Comparison of ENCODE assay signal across 20 mouse cellular contexts in the genomic region with DNA sequence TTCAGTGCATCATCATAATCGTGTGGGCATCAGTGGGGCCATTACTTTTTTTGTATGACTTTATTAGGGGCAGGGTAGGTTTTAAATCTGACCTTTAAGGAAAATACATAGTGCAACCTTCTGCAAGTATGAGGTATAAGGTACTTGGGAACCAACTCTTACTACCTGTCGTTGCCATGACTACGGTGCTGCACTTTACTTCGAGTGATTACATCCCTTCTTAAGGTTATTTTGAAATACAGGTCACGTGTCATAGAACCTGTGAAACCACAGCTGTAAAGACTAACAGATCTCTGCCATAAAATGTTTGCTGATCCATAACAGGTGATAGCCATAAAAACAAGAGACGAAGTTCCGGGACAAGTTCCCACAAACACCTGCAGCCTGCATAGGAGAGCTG. TPM values are rescaled to one million over a fixed set of nuclear protein-coding genes. Genes with fewer than 3 reads are reported as not detected.
"Had no signal": no experiment of that assay in that cellular context is flagged by ENCODE, and none has a peak within 500 bp of the region (broad histone marks: within the 10 kb centered on the region; RNA-seq: fewer than 3 reads in every experiment).

No protein-coding gene starts in this region.

- DNase-seq: kidney, adult 18-20 months; kidney, postnatal 25 days; layer of hippocampus, adult 9-11 months; layer of hippocampus, postnatal 36 days; liver; liver, embryonic 13.5 days; liver, postnatal 0 days; spleen, adult 18-20 months; thymus, adult 18-20 months; thymus, postnatal 14 days had no signal

- H3K4me2 ChIP-seq: limb, embryonic 12.5 days; liver, embryonic 13.5 days; midbrain, embryonic 12.5 days; neural tube, embryonic 12.5 days had no signal

- H3K36me3 ChIP-seq: limb, embryonic 12.5 days; liver, embryonic 13.5 days; midbrain, embryonic 12.5 days; neural tube, embryonic 12.5 days had no signal

- H3K27ac ChIP-seq: hindbrain, postnatal 0 days; limb, embryonic 12.5 days; liver, embryonic 13.5 days; midbrain, embryonic 12.5 days; neural tube, embryonic 12.5 days had no signal

- H3K9ac ChIP-seq: limb, embryonic 12.5 days; liver, embryonic 13.5 days; liver, postnatal 0 days; midbrain, embryonic 12.5 days; neural tube, embryonic 12.5 days had no signal

- ATAC-seq: hindbrain, postnatal 0 days; liver, postnatal 0 days had no signal

- H3K4me3 ChIP-seq: limb, embryonic 12.5 days; liver, embryonic 13.5 days; midbrain, embryonic 12.5 days; neural tube, embryonic 12.5 days had no signal

- H3K27me3 ChIP-seq: limb, embryonic 12.5 days; liver, embryonic 13.5 days; midbrain, embryonic 12.5 days; neural tube, embryonic 12.5 days had no signal

- H3K9me3 ChIP-seq: limb, embryonic 12.5 days; liver, embryonic 13.5 days; midbrain, embryonic 12.5 days; neural tube, embryonic 12.5 days had no signal

- H3K4me1 ChIP-seq: liver, embryonic 13.5 days; midbrain, embryonic 12.5 days; neural tube, embryonic 12.5 days had no signal

RNA-seq across cellular contexts. Expression of a gene that starts 18.5 kb away (rescaled TPM):
- total RNA-seq: hindbrain, postnatal 0 days; layer of hippocampus, adult 18-20 months; layer of hippocampus, postnatal 36 days; left cerebral cortex, postnatal 36 days; megakaryocyte-erythroid progenitor cell, adult 5-6 weeks; monocyte, adult 5-6 weeks; neutrophil, adult 5-6 weeks had no signal
- polyA plus RNA-seq: midbrain, embryonic 12.5 days; neural tube, embryonic 12.5 days; stomach, embryonic 14.5 days had no signal
